Mouse (Mus musculus) gastrocnemius, postnatal 4 days (tissue): Measurements from ENCODE around the gene Tln1. TPM values are rescaled to one million over a fixed set of nuclear protein-coding genes. Genes with fewer than 3 reads are reported as not detected.
A peak's percentile ranks its signal among the peaks of the same experiment; 100 is the strongest.
"Not testable (repeated sequence)": the region's sequence is repeated elsewhere in the genome, so short reads cannot be mapped to it uniquely, and the experiment has no call there.

Experiments used
- DNase-seq, 2 experiments: peaks; one replicate each; pipeline ENCODE4 v3.0.0; 2021 to 2022; ENCODE audit warnings: low spot score in 2 of 2, mixed read lengths in 2 of 2
- total RNA-seq, 2 experiments: library from RNA; stranded (reverse); gene quantifications; 2 replicates each; pipeline ENCODE4 v1.2.3; 2021

The Tln1 gene
- total RNA-seq, 2 experiments from 2014 or later: 137 to 140 TPM

GRCm38 (mm10) chr4:43551854-43552253 lies 10.6 kb downstream of the Tln1 start:
- DNase-seq: not testable (repeated sequence)

- DNase-seq: no peak
Measured at GRCm38 (mm10) chr4:43549055-43549454, 13.4 kb downstream of the Tln1 start.

- DNase-seq: no peak
Measured at GRCm38 (mm10) chr4:43547160-43547559, 15.3 kb downstream of the Tln1 start.

- no peak for DNase-seq
Measured at GRCm38 (mm10) chr4:43546375-43547047, 16.0 kb downstream of the Tln1 start.

- no peak for DNase-seq
Measured at GRCm38 (mm10) chr4:43542044-43542443, 20.4 kb downstream of the Tln1 start.

GRCm38 (mm10) chr4:43536031-43536430 lies 26.5 kb downstream of the Tln1 start:
- no peak for DNase-seq

- DNase-seq: no peak
Measured at GRCm38 (mm10) chr4:43535628-43536027, 26.9 kb downstream of the Tln1 start.

GRCm38 (mm10) chr4:43533270-43533669 lies 29.2 kb downstream of the Tln1 start:
- no peak for DNase-seq

GRCm38 (mm10) chr4:43530581-43530980 lies 31.9 kb downstream of the Tln1 start:
- peak in 1 of 2 experiments; percentile 74 for DNase-seq

- DNase-seq: no peak
Measured at GRCm38 (mm10) chr4:43530081-43530501, 32.4 kb downstream of the Tln1 start.

- no peak for DNase-seq
Measured at GRCm38 (mm10) chr4:43528487-43528886, 34.0 kb downstream of the Tln1 start.

GRCm38 (mm10) chr4:43527880-43528279 lies 34.6 kb downstream of the Tln1 start:
- no peak for DNase-seq

- DNase-seq: peak; percentile 75 to 84
Measured at GRCm38 (mm10) chr4:43519956-43520355, 42.5 kb downstream of the Tln1 start.

GRCm38 (mm10) chr4:43519551-43519950 lies 42.9 kb downstream of the Tln1 start:
- no peak for DNase-seq

- DNase-seq: no peak
Measured at GRCm38 (mm10) chr4:43515764-43516708, 46.5 kb downstream of the Tln1 start.

GRCm38 (mm10) chr4:43513791-43514190 lies 48.7 kb downstream of the Tln1 start:
- no peak for DNase-seq

- no peak for DNase-seq
Measured at GRCm38 (mm10) chr4:43513300-43513699, 49.2 kb downstream of the Tln1 start.

GRCm38 (mm10) chr4:43512653-43513052 lies 49.8 kb downstream of the Tln1 start:
- DNase-seq: no peak

GRCm38 (mm10) chr4:43511675-43512454 lies 50.6 kb downstream of the Tln1 start:
- DNase-seq: no peak

GRCm38 (mm10) chr4:43509109-43509508 lies 53.4 kb downstream of the Tln1 start:
- no peak for DNase-seq

- DNase-seq: peak in 1 of 2 experiments; percentile 20
Measured at GRCm38 (mm10) chr4:43508666-43508997, 53.9 kb downstream of the Tln1 start.
